Mouse (Mus musculus): ENCODE measurements around the gene Dyrk2.

The Dyrk2 gene

GRCm38 (mm10) chr10:118840598-118840997 is 29.4 kb downstream of the Dyrk2 start:
- DNase-seq, result no peak

DNA sequence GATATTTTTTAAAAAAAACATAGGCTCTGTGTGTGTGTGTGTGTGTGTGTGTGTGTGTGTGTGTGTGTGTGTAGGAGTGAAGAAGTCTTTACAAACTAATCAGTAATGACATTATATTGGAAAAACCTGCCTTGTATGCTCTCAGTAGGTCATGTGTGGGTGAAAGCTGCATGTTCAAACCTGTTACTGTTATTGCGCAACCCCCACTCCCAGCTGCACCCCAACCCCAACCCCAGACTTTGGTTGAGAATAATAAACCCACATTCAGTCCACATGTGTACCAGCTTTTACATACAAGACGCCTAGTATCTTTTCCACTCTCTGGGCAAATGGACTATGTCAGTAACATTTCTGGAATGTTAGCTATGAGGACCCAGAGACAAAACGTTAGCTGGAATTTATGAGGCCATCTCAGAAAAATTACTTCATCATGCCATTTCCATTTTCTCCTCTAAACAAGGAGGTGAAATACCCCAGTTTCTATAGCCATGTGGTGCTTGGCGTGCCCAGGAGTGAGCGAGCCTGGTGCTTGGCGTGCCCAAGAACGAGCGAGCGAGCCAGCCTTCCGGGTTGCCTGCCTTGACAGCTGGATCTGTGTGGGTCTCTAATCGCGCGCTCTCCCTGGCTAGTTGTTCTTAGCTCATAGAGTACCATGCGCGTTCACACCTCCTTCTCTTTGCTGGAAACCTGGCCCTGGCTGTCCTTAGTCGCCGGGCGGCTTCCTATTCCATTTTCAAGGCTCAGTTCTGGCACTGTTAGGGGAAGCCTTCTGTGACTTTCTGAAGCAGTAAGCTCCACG is 30.5 kb downstream of the Dyrk2 start:
- DNase-seq, result no peak

GRCm38 (mm10) chr10:118837636-118838035 is 32.4 kb downstream of the Dyrk2 start:
- no peak for DNase-seq

- DNase-seq, result no peak
Measured at GRCm38 (mm10) chr10:118831190-118831589, 38.8 kb downstream of the Dyrk2 start.

DNA sequence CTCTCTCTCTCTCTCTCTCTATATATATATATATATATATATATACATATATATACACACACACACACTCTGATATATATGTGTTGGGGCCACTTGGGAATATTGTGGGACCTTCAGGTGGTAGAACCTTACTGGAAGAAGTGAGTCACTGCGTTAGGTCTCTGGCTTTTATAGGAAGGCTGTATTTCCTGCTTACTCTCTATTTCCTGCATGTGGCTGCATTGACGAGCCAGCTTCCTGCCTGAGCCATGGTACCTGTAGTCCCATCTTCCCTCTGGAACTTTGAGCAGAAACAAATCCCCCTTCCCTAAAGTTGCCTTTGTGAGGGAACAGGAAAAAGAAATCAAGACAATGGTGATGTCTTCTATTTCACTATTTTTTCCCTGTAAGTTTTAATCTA is 40.4 kb downstream of the Dyrk2 start:
- DNase-seq, result no peak

DNA sequence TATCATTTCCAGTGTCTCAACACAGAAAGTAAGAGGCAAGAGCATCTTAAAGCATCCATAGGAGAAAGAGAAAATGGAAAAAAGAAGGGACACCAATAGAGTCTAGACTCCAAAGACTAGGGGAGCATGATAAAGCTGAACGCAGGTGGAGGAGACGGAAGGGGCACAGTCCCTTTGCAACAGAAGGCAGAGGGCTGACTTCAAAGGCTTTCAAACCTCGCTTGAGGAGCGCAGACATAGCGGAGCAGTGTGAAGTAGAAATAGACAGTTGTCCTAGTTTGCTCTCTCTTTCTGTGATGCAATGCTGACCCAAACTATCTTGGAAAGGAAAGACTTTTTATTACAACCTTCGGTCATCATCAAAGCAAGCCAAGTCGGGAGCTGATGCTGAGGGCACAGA is 42.9 kb downstream of the Dyrk2 start:
- no peak for DNase-seq

DNA sequence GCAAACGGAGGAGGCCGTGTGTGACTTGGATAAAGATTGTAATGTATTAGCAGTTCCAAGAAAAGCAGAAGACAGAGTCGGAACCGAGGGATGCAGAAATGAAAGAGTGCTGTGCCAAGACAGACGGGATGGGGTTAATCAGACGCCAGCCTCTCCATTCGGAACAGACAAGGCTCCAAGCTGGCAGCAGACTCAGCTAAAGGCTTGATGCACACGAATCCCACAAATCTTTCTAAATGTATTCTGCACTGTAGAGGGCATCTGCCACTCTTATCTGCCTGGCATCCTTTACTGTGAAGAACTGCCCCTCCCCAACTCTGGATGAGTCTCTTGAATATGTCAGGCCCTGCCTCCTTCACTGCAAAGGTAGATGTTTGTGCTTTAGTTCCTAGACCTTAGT is 45.2 kb downstream of the Dyrk2 start:
- no peak for DNase-seq

DNA sequence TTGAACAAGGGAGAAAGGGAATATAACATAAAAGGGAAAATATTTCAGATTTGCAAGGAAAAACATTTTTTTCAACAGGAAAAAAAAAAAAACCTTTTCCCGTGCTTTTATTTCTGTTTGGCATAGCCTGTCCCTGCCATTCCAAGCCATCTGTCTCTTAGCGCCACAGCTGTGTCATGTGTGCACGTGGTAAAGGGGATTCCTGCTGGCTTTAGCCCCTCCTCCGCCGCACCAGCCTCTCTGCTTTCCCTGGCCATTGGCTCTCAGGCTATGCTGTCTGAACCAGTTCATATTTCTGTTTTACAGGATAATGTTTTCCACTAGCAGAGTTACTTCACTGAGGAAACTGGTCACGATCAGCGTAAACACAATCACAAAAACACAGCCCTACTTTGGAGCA is 49.1 kb downstream of the Dyrk2 start:
- peak; percentile 40 for DNase-seq

GRCm38 (mm10) chr10:118819846-118820245 is 50.2 kb downstream of the Dyrk2 start:
- no peak for DNase-seq

DNA sequence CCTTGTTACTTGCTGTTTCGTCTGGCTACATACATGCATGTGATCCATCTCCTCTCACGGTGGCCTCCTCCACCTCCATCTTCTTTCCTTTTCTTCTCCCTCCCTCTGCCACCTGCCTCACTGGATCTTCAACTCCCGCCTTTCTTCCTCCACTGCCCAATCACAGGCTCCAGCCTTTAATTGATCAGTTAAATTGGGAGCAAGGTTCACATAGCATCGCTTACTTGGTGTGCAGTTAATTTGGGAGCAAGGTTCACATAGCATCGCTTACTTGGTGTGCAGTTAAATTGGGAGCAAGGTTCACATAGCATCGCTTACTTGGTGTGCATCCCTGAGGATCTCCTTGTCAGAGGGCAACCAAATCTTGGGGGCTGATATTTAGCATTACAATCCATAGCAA is 52.9 kb downstream of the Dyrk2 start:
- no peak for DNase-seq

DNA sequence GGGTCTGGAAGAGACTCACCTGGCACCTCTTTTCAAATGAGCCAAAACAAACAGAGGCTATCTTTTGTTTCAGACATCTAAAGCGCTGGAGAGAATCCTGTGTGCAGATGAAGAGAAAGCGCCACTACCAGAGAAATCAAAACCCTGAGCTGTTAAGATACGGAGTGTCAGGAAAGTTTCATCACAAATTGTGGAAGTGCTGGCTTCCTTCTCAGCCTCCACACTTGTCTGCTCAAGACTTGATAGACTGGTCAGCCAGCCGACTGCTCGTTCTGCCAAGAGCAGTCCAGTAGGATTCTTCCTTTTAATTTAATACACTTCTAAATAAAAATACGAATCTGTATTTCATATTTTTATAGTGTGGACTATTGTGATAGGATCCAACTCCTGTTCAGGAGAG is 58.1 kb downstream of the Dyrk2 start:
- no peak for DNase-seq

GRCm38 (mm10) chr10:118810908-118811711 is 58.9 kb downstream of the Dyrk2 start:
- no peak for DNase-seq

Measured in right cerebral cortex, postnatal 25 days (tissue).